Mouse (Mus musculus) heart, postnatal 0 days (tissue): ENCODE results near the gene Nepro.

Experiments
- CTCF ChIP-seq: IDR thresholded peaks from 2 replicates; pipeline ENCODE4 v1.5.1; 2016; ENCODE audit warnings: antibody characterized with exemption, control low read depth, low read depth
- EP300 ChIP-seq: IDR thresholded peaks from 2 replicates; pipeline ENCODE4 v1.6.1; 2016; ENCODE audit warnings: antibody characterized with exemption, low read depth

- TF ChIP-seq CTCF, result no peak
- TF ChIP-seq EP300, result no peak
Observed at GRCm38 (mm10) chr16:44676357-44676756, 47.7 kb upstream of the Nepro start.
